Mouse (Mus musculus) urinary bladder, adult 2 months (tissue): ENCODE measurements around the gene Fibcd1. TPM values are rescaled to one million over a fixed set of nuclear protein-coding genes. Genes with fewer than 3 reads are reported as not detected.

ENCODE experiments used
- DNase-seq: peaks from one replicate; pipeline ENCODE4 v3.0.0; 2022; ENCODE audit warnings: low spot score
- polyA plus RNA-seq: library from polyadenylated mRNA; depleted of rRNA; stranded (reverse); fragments of >200 nt; gene quantifications from 2 replicates; pipeline ENCODE4 v1.2.3, GENCODE M21; 2012

Gene Fibcd1
- polyA plus RNA-seq, 1 experiment: 0.01 TPM

GRCm38 (mm10) chr2:31858500-31858899, 12.7 kb upstream of the Fibcd1 start:
- no peak for DNase-seq

- DNase-seq: no peak
These were observed 11.4 kb upstream of the Fibcd1 start for GRCm38 (mm10) chr2:31857180-31857579.

- no peak for DNase-seq
These were observed 10.2 kb upstream of the Fibcd1 start for GRCm38 (mm10) chr2:31855991-31856390.

- no peak for DNase-seq
These were observed 4.3 kb upstream of the Fibcd1 start for GRCm38 (mm10) chr2:31850141-31850540.

GRCm38 (mm10) chr2:31847908-31848307, 2.1 kb upstream of the Fibcd1 start:
- DNase-seq: no peak

- DNase-seq: no peak
These were observed 1.2 kb upstream of the Fibcd1 start for GRCm38 (mm10) chr2:31846692-31847660.

GRCm38 (mm10) chr2:31845512-31845895, 301 bp downstream of the Fibcd1 start:
- no peak for DNase-seq

GRCm38 (mm10) chr2:31844729-31845136, 1.1 kb downstream of the Fibcd1 start:
- no peak for DNase-seq

- no peak for DNase-seq
These were observed 6.9 kb downstream of the Fibcd1 start for GRCm38 (mm10) chr2:31838868-31839267.

GRCm38 (mm10) chr2:31836985-31837384, 8.8 kb downstream of the Fibcd1 start:
- no peak for DNase-seq

- no peak for DNase-seq
These were observed 9.7 kb downstream of the Fibcd1 start for GRCm38 (mm10) chr2:31836091-31836490.

GRCm38 (mm10) chr2:31828311-31828825, 17.4 kb downstream of the Fibcd1 start:
- DNase-seq: no peak

GRCm38 (mm10) chr2:31827877-31828276, 17.9 kb downstream of the Fibcd1 start:
- no peak for DNase-seq

- DNase-seq: no peak
These were observed 19.4 kb downstream of the Fibcd1 start for GRCm38 (mm10) chr2:31826094-31827085.

- DNase-seq: no peak
These were observed 20.3 kb downstream of the Fibcd1 start for GRCm38 (mm10) chr2:31825469-31825911.

GRCm38 (mm10) chr2:31823933-31824730, 21.7 kb downstream of the Fibcd1 start:
- no peak for DNase-seq

GRCm38 (mm10) chr2:31822524-31823371, 23.1 kb downstream of the Fibcd1 start:
- no peak for DNase-seq

GRCm38 (mm10) chr2:31815367-31815766, 30.4 kb downstream of the Fibcd1 start:
- DNase-seq: no peak

GRCm38 (mm10) chr2:31814699-31815098, 31.1 kb downstream of the Fibcd1 start:
- DNase-seq: no peak

- DNase-seq: no peak
These were observed 32.2 kb downstream of the Fibcd1 start for GRCm38 (mm10) chr2:31813641-31814040.
